Mouse (Mus musculus): ENCODE measurements around the gene Cux1. TPM values are rescaled to one million over a fixed set of nuclear protein-coding genes. Genes with fewer than 3 reads are reported as not detected.

Gene Cux1
- polyA plus RNA-seq, 1 experiment: 24.7 TPM

DNA sequence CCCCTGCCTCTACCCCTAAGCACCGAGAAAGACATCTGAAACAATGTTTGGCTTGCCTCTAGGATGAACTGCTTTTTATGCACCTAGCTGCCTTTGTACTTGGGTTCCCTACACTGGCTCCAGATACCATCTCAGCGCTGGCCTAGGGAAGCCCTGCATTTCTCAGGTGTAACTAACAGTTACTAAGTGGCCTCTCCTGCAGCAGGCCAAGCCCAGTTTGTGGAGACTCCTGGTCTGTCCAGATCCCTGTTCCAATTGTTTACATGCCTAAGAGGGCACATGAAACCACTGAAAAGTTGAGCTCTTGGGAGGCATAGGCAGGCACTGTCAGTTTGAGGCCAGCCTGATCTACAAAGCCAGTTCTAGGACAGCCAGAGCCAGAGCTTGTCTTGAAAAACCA is 173.7 kb downstream of the Cux1 start:
- no peak overlapping the region for H3K4me3 ChIP-seq (ENCODE audit: extremely low read depth, insufficient read depth, insufficient read length)
- no peaks in the 10 kb centered on the region for H3K27me3 ChIP-seq (ENCODE audit: control insufficient read depth, insufficient read depth, low read length)
- H3K27ac ChIP-seq (ENCODE audit: insufficient read depth, low read length): no peak overlapping the region
- 86% methylated on average over 2 of the region's 2 CpGs for WGBS
- peaks cover 4% of the 10 kb centered on the region for H3K36me3 ChIP-seq (ENCODE audit: control insufficient read depth, insufficient read depth, low read length)
- no peak for DNase-seq (ENCODE audit: low read depth in 1 of 2, low spot score in 2 of 2)
- peaks cover 9% of the 10 kb centered on the region for H3K4me1 ChIP-seq (ENCODE audit: control insufficient read depth, insufficient read depth, insufficient read length)
- no peak for TF ChIP-seq CTCF (IDR thresholded peaks at IDR 0.05; ENCODE audit: extremely low read depth, insufficient read depth, insufficient read length, insufficient replicate concordance)
- no peak for TF ChIP-seq POLR2A (IDR thresholded peaks at IDR 0.05; ENCODE audit: low read depth, low read length)

GRCm38 (mm10) chr5:136386757-136387156 is 180.5 kb downstream of the Cux1 start:
- TF ChIP-seq POLR2A (IDR thresholded peaks at IDR 0.05; ENCODE audit: low read depth, low read length) (no peak), CTCF (IDR thresholded peaks at IDR 0.05; ENCODE audit: extremely low read depth, insufficient read depth, insufficient read length, insufficient replicate concordance) (no peak)
- 83% methylated on average over 2 of the region's 2 CpGs for WGBS
- DNase-seq (ENCODE audit: low read depth in 1 of 2, low spot score in 2 of 2): no peak
- H3K27me3 ChIP-seq (ENCODE audit: control insufficient read depth, insufficient read depth, low read length): no peaks in the 10 kb centered on the region
- no peak overlapping the region for H3K4me3 ChIP-seq (ENCODE audit: extremely low read depth, insufficient read depth, insufficient read length)
- H3K4me1 ChIP-seq (ENCODE audit: control insufficient read depth, insufficient read depth, insufficient read length): no peaks in the 10 kb centered on the region
- H3K36me3 ChIP-seq (ENCODE audit: control insufficient read depth, insufficient read depth, low read length): peaks cover 3% of the 10 kb centered on the region
- H3K27ac ChIP-seq (ENCODE audit: insufficient read depth, low read length): no peak overlapping the region

- Histone ChIP-seq H3K36me3 (ENCODE audit: control insufficient read depth, insufficient read depth, low read length) (no peaks in the 10 kb centered on the region), H3K27me3 (ENCODE audit: control insufficient read depth, insufficient read depth, low read length) (no peaks in the 10 kb centered on the region), H3K4me1 (ENCODE audit: control insufficient read depth, insufficient read depth, insufficient read length) (no peaks in the 10 kb centered on the region), H3K4me3 (ENCODE audit: extremely low read depth, insufficient read depth, insufficient read length) (no peak overlapping the region), H3K27ac (ENCODE audit: insufficient read depth, low read length) (no peak overlapping the region)
- TF ChIP-seq POLR2A (IDR thresholded peaks at IDR 0.05; ENCODE audit: low read depth, low read length) (no peak), CTCF (IDR thresholded peaks at IDR 0.05; ENCODE audit: extremely low read depth, insufficient read depth, insufficient read length, insufficient replicate concordance) (no peak)
- WGBS: 92% methylated on average over 3 of the region's 3 CpGs
- no peak for DNase-seq (ENCODE audit: low read depth in 1 of 2, low spot score in 2 of 2)
Observed at GRCm38 (mm10) chr5:136385161-136385560, 182.1 kb downstream of the Cux1 start.

DNA sequence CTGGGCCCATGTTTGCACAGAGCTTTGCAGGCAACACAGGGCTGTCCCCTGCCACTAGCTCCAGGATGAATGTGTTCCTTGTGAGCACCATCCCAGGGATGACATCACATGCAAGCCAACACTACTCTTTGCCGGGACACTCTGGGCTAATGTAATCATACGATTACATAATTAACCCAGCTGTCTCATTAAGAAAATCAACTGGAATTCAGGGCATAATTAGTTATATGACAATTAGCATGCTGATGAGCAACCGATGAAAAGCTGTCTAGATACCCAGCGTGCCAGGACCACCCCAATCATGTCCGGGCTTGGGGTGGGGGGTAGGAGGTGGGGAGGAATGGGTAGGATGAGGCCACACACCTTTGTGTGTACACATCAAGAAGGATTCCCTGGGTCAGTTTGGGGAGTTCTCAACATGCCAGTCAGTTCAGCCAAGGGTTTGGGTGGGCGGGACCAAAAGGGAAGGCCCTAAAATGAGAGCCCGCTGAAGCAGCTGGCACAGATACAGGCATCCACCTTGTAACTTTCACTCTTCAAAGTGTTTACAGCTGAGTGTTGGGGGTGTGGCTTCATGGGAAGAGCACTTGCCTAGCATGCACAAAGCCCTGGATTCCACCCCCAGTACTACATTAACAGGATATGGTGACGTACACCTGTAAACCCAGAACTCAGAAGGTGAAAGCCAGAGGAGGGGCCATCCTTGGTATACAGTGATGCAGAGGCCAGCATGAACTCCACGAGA is 184.9 kb downstream of the Cux1 start:
- no peak for DNase-seq (ENCODE audit: low read depth in 1 of 2, low spot score in 2 of 2)
- H3K27me3 ChIP-seq (ENCODE audit: control insufficient read depth, insufficient read depth, low read length): no peaks in the 10 kb centered on the region
- no peak overlapping the region for H3K4me3 ChIP-seq (ENCODE audit: extremely low read depth, insufficient read depth, insufficient read length)
- H3K36me3 ChIP-seq (ENCODE audit: control insufficient read depth, insufficient read depth, low read length): no peaks in the 10 kb centered on the region
- TF ChIP-seq CTCF (IDR thresholded peaks at IDR 0.05; ENCODE audit: extremely low read depth, insufficient read depth, insufficient read length, insufficient replicate concordance) (no peak), POLR2A (IDR thresholded peaks at IDR 0.05; ENCODE audit: low read depth, low read length) (no peak)
- no peaks in the 10 kb centered on the region for H3K4me1 ChIP-seq (ENCODE audit: control insufficient read depth, insufficient read depth, insufficient read length)
- no peak overlapping the region for H3K27ac ChIP-seq (ENCODE audit: insufficient read depth, low read length)
- WGBS: 89% methylated on average over 9 of the region's 9 CpGs

- Histone ChIP-seq H3K27ac (ENCODE audit: insufficient read depth, low read length) (no peak overlapping the region), H3K4me3 (ENCODE audit: extremely low read depth, insufficient read depth, insufficient read length) (no peak overlapping the region), H3K36me3 (ENCODE audit: control insufficient read depth, insufficient read depth, low read length) (no peaks in the 10 kb centered on the region; the same call in 1 of the 2 replicates), H3K4me1 (ENCODE audit: control insufficient read depth, insufficient read depth, insufficient read length) (no peaks in the 10 kb centered on the region), H3K27me3 (ENCODE audit: control insufficient read depth, insufficient read depth, low read length) (no peaks in the 10 kb centered on the region)
- 97% methylated on average over 1 of the region's 1 CpGs for WGBS
- no peak for DNase-seq (ENCODE audit: low read depth in 1 of 2, low spot score in 2 of 2)
- TF ChIP-seq POLR2A (IDR thresholded peaks at IDR 0.05; ENCODE audit: low read depth, low read length) (no peak), CTCF (IDR thresholded peaks at IDR 0.05; ENCODE audit: extremely low read depth, insufficient read depth, insufficient read length, insufficient replicate concordance) (0 out of 2 replicates have a peak, but pooled peaks have one; percentile 5)
Observed at GRCm38 (mm10) chr5:136379405-136379804, 187.9 kb downstream of the Cux1 start.

GRCm38 (mm10) chr5:136377101-136377500 is 190.2 kb downstream of the Cux1 start:
- no peaks in the 10 kb centered on the region for H3K4me1 ChIP-seq (ENCODE audit: control insufficient read depth, insufficient read depth, insufficient read length)
- 91% methylated on average over 3 of the region's 3 CpGs for WGBS

GRCm38 (mm10) chr5:136375350-136375749 is 191.9 kb downstream of the Cux1 start:
- DNase-seq (ENCODE audit: low read depth in 1 of 2, low spot score in 2 of 2): no peak
- peaks cover 10% of the 10 kb centered on the region for H3K36me3 ChIP-seq (ENCODE audit: control insufficient read depth, insufficient read depth, low read length)
- 97% methylated on average over 3 of the region's 3 CpGs for WGBS

More at GRCm38 (mm10) chr5:136377101-136377500, 190.2 kb downstream of the Cux1 start:
- Histone ChIP-seq H3K36me3 (ENCODE audit: control insufficient read depth, insufficient read depth, low read length) (peaks cover 7% of the 10 kb centered on the region), H3K27ac (ENCODE audit: insufficient read depth, low read length) (no peak overlapping the region), H3K4me3 (ENCODE audit: extremely low read depth, insufficient read depth, insufficient read length) (no peak overlapping the region), H3K27me3 (ENCODE audit: control insufficient read depth, insufficient read depth, low read length) (no peaks in the 10 kb centered on the region)
- TF ChIP-seq CTCF (IDR thresholded peaks at IDR 0.05; ENCODE audit: extremely low read depth, insufficient read depth, insufficient read length, insufficient replicate concordance) (no peak), POLR2A (IDR thresholded peaks at IDR 0.05; ENCODE audit: low read depth, low read length) (no peak)
- DNase-seq (ENCODE audit: low read depth in 1 of 2, low spot score in 2 of 2): no peak

More at GRCm38 (mm10) chr5:136375350-136375749, 191.9 kb downstream of the Cux1 start:
- Histone ChIP-seq H3K4me1 (ENCODE audit: control insufficient read depth, insufficient read depth, insufficient read length) (no peaks in the 10 kb centered on the region), H3K27me3 (ENCODE audit: control insufficient read depth, insufficient read depth, low read length) (no peaks in the 10 kb centered on the region), H3K4me3 (ENCODE audit: extremely low read depth, insufficient read depth, insufficient read length) (no peak overlapping the region), H3K27ac (ENCODE audit: insufficient read depth, low read length) (no peak overlapping the region)
- TF ChIP-seq POLR2A (IDR thresholded peaks at IDR 0.05; ENCODE audit: low read depth, low read length): no peak
- no peak for TF ChIP-seq CTCF (IDR thresholded peaks at IDR 0.05; ENCODE audit: extremely low read depth, insufficient read depth, insufficient read length, insufficient replicate concordance)
